Mouse (Mus musculus): ENCODE data around the gene Dglucy.

DNA sequence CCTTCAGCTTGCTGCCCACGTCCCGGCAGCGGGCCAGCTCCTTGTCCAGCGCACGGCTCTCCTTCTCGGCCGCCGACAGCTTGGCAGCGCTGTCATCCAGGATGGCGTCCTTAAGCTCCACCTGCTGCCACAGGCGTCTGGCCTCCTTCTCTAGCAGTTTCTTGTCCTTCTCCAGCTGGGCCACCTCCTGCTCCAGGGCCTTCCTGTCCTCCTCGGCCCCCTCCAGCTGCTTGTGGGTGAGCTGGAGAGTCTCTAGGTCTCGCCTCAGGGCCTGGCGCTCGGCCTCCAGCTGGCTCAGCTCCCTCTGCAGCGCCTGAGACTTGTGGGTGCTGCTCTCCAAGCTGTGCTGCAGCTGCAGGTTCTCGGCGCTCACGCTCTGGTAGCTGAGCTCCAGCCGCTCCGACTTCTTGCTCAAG, 166.1 kb downstream of the Dglucy start:
- TF ChIP-seq CTCF (conservative IDR thresholded peaks at IDR 0.05; ENCODE audit: low read length), result no peak
- TF ChIP-seq POU5F1 (IDR thresholded peaks at IDR 0.05; ENCODE audit: borderline replicate concordance, low read length), result no peak
